Mouse (Mus musculus): ENCODE measurements at regions not wholly inside any gene's neighbourhood (a gene's known extent, or its start where the extent isn't known, plus 50 kb on each side); places are given as distances from the start of the nearest gene placed in this dataset.

DNA sequence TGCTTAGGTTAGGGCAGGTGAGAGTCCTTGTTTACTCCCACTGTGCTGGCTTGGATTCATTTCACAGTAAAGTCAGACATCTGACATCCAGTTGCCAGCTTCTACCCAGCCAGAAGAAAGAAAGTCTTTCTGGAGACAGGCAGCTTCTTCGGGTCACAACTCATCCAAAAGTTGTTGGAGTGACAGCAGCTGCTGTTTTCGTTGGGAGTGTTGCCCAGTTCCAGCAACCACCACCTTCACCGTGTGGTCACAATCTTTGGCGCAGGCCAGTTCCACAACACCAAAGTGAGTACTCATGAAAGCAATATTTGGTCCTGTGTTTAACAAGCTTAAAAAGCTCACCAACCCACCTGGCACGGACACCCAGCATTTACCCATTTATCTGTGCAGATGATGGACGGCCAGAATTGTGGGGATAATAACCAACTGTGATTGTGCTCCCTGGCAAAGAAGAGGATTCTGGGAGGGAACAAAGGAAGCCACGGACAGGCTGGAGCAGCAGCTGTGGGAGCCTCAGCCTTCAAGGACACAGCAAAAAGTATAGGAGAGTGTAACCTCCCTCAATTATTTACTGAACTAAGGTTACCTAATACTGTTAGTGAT, 134.5 kb downstream of the Cand1 start:
- TF ChIP-seq CTCF (IDR thresholded peaks at IDR 0.05), result no peak
- no peak for TF ChIP-seq POLR2A (IDR thresholded peaks at IDR 0.05; ENCODE audit: insufficient read depth, low read depth, low read length)
- no peak for TF ChIP-seq EP300 (IDR thresholded peaks at IDR 0.05; ENCODE audit: insufficient read depth, low read depth, low read length)

Data from heart, adult 2 months (tissue).